Mouse (Mus musculus): ENCODE measurements around the gene Gm5861. TPM values are rescaled to one million over a fixed set of nuclear protein-coding genes. Genes with fewer than 3 reads are reported as not detected.
"Not testable (repeated sequence)": the region's sequence is repeated elsewhere in the genome, so short reads cannot be mapped to it uniquely, and the experiment has no call there.

The Gm5861 gene
- not detected for total RNA-seq (2021)
- long read RNA-seq, experiment 1 = 0 reads
- long read RNA-seq, experiment 2 = 0 reads

DNA sequence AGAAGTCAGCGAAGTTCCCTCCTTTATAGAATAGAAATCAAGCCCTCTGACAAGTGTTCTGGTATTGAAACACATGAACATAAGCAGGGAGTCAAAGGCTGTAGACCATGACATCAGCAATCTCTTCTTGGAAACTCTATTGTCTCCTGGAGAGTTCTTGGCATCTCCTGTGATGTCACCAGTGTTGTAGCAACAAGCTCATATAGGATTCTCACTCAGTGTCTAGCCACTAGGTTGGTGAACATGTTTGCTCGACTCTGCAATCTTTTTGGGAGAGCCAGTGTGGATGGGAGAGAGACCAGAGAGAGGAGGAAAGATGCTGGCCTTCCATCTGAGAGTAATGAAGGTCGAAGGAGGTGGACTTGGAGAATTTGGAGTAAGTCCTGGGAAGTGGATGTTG, at the start of gene Gm5861:
Gm5861 (plus strand) TSS at position 301 of the 400 bp plus-strand sequence.
- not testable (repeated sequence) for DNase-seq

DNA sequence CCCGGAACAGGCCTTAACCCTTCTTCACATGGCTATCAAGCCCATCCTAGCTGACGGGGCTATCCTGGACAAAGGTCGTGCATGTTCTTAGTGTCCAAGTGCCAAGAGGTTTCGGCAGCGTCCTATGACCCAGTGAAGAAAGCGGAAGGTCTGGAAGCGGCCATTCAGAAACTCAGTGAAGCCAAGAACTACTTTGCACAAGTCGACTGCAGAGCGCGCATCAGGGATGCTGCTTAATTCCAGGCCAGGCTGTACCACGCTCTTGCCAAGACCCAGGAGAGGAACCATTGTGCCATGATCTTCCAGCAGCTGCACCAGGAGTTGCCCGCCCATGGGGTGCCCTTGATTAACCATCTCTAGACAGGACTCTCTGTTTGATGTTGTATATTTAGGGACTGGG, 44.8 kb upstream of the Gm5861 start:
- DNase-seq = not testable (repeated sequence)

Other genes starting within 250 kb of the Gm5861 start
- not detected for gene Gm8871, start 235.3 kb upstream of the Gm5861 start, total RNA-seq (2021)
- gene Gm8857, start 235.3 kb upstream of the Gm5861 start, total RNA-seq (2021) = not detected
- not detected for gene Gm8879, start 55.4 kb upstream of the Gm5861 start, total RNA-seq (2021)
- not detected for gene Gm8890, start 73.0 kb downstream of the Gm5861 start, total RNA-seq (2021)
- gene Speer1, start 158.4 kb downstream of the Gm5861 start, total RNA-seq (2021) = not detected
- gene Gm8897, start 233.3 kb downstream of the Gm5861 start, total RNA-seq (2021) = not detected

Measured in adrenal gland, postnatal 36 days (tissue).